Mouse (Mus musculus): Measurements from ENCODE around the gene Bpifc. TPM values are rescaled to one million over a fixed set of nuclear protein-coding genes. Genes with fewer than 3 reads are reported as not detected.

The Bpifc gene
- polyA plus RNA-seq, 1 experiment: not detected

- H3K79me2 ChIP-seq (ENCODE audit: control insufficient read depth, insufficient read depth): peaks cover 35% of the 10 kb centered on the region
- TF ChIP-seq MAX (IDR thresholded peaks at IDR 0.05; ENCODE audit: low read depth) (no peak), E2F4 (IDR thresholded peaks at IDR 0.05; ENCODE audit: insufficient read depth) (no peak), TCF3 (IDR thresholded peaks at IDR 0.05; ENCODE audit: insufficient read length, low read depth) (no peak), CEBPB (IDR thresholded peaks at IDR 0.05; ENCODE audit: insufficient read depth, poor library complexity, severe bottlenecking) (no peak), POLR2A (IDR thresholded peaks at IDR 0.05; ENCODE audit: insufficient read length, low read depth) (no peak), REST (IDR thresholded peaks at IDR 0.05; ENCODE audit: insufficient read depth, insufficient read length) (no peak), TCF12 (IDR thresholded peaks at IDR 0.05; ENCODE audit: insufficient read depth, poor library complexity, severe bottlenecking) (no peak), SRF (IDR thresholded peaks at IDR 0.05; ENCODE audit: control insufficient read depth, insufficient read length, low read depth) (no peak), POLR2AphosphoS2 (IDR thresholded peaks at IDR 0.05; ENCODE audit: insufficient read length, low read depth) (no peak), MYOG (IDR thresholded peaks at IDR 0.05; ENCODE audit: control insufficient read depth in 1 of 3, insufficient read depth in 1 of 3, insufficient read length in 2 of 3, low read depth in 2 of 3) (no peak), USF1 (IDR thresholded peaks at IDR 0.05; ENCODE audit: low read depth) (no peak), MYOD1 (IDR thresholded peaks at IDR 0.05; ENCODE audit: control insufficient read depth in 1 of 3, insufficient read length in 2 of 3, low read depth in 2 of 3) (no peak)
- H3K27me3 ChIP-seq (ENCODE audit: control insufficient read depth, insufficient read depth, insufficient read length): no peaks in the 10 kb centered on the region
- no peak overlapping the region for H3ac ChIP-seq (ENCODE audit: control insufficient read depth, insufficient read length)
- H3K4me2 ChIP-seq (ENCODE audit: low read depth): no peak overlapping the region
- H3K36me3 ChIP-seq (ENCODE audit: control insufficient read depth, insufficient read depth): peaks cover 22% of the 10 kb centered on the region
- H3K4me3 ChIP-seq: no peak overlapping the region
Measured at GRCm38 (mm10) chr10:85954429-85954828, 57.3 kb downstream of the Bpifc start.

- no peak overlapping the region for H3ac ChIP-seq (ENCODE audit: control insufficient read depth, insufficient read length)
- H3K79me2 ChIP-seq (ENCODE audit: control insufficient read depth, insufficient read depth): peaks cover 35% of the 10 kb centered on the region
- H3K4me2 ChIP-seq (ENCODE audit: low read depth): no peak overlapping the region
- H3K27me3 ChIP-seq (ENCODE audit: control insufficient read depth, insufficient read depth, insufficient read length): no peaks in the 10 kb centered on the region
- no peak overlapping the region for H3K4me3 ChIP-seq
- TF ChIP-seq POLR2A (IDR thresholded peaks at IDR 0.05; ENCODE audit: insufficient read length, low read depth) (no peak), SRF (IDR thresholded peaks at IDR 0.05; ENCODE audit: control insufficient read depth, insufficient read length, low read depth) (no peak), USF1 (IDR thresholded peaks at IDR 0.05; ENCODE audit: low read depth) (no peak), TCF12 (IDR thresholded peaks at IDR 0.05; ENCODE audit: insufficient read depth, poor library complexity, severe bottlenecking) (no peak), POLR2AphosphoS2 (IDR thresholded peaks at IDR 0.05; ENCODE audit: insufficient read length, low read depth) (no peak), TCF3 (IDR thresholded peaks at IDR 0.05; ENCODE audit: insufficient read length, low read depth) (no peak)
- H3K36me3 ChIP-seq (ENCODE audit: control insufficient read depth, insufficient read depth): peaks cover 32% of the 10 kb centered on the region
Measured at GRCm38 (mm10) chr10:85953401-85953800, 58.3 kb downstream of the Bpifc start.

- no peak overlapping the region for H3K4me2 ChIP-seq (ENCODE audit: low read depth)
- peaks cover 45% of the 10 kb centered on the region for H3K36me3 ChIP-seq (ENCODE audit: control insufficient read depth, insufficient read depth)
- no peak overlapping the region for H3ac ChIP-seq (ENCODE audit: control insufficient read depth, insufficient read length)
- H3K4me3 ChIP-seq: no peak overlapping the region
- no peaks in the 10 kb centered on the region for H3K27me3 ChIP-seq (ENCODE audit: control insufficient read depth, insufficient read depth, insufficient read length)
- TF ChIP-seq POLR2AphosphoS2 (IDR thresholded peaks at IDR 0.05; ENCODE audit: insufficient read length, low read depth) (no peak), POLR2A (IDR thresholded peaks at IDR 0.05; ENCODE audit: insufficient read length, low read depth) (no peak), TCF12 (IDR thresholded peaks at IDR 0.05; ENCODE audit: insufficient read depth, poor library complexity, severe bottlenecking) (no peak), MYOD1 (IDR thresholded peaks at IDR 0.05; ENCODE audit: control insufficient read depth in 1 of 3, insufficient read length in 2 of 3, low read depth in 2 of 3) (no peak), MAX (IDR thresholded peaks at IDR 0.05; ENCODE audit: low read depth) (no peak), E2F4 (IDR thresholded peaks at IDR 0.05; ENCODE audit: insufficient read depth) (no peak), USF1 (IDR thresholded peaks at IDR 0.05; ENCODE audit: low read depth) (no peak), CEBPB (IDR thresholded peaks at IDR 0.05; ENCODE audit: insufficient read depth, poor library complexity, severe bottlenecking) (no peak), REST (IDR thresholded peaks at IDR 0.05; ENCODE audit: insufficient read depth, insufficient read length) (no peak), SRF (IDR thresholded peaks at IDR 0.05; ENCODE audit: control insufficient read depth, insufficient read length, low read depth) (no peak), MYOG (IDR thresholded peaks at IDR 0.05; ENCODE audit: control insufficient read depth in 1 of 3, insufficient read depth in 1 of 3, insufficient read length in 2 of 3, low read depth in 2 of 3) (no peak), TCF3 (IDR thresholded peaks at IDR 0.05; ENCODE audit: insufficient read length, low read depth) (no peak)
- peaks cover 29% of the 10 kb centered on the region for H3K79me2 ChIP-seq (ENCODE audit: control insufficient read depth, insufficient read depth)
Measured at GRCm38 (mm10) chr10:85951765-85952443, 59.8 kb downstream of the Bpifc start.

- H3ac ChIP-seq (ENCODE audit: control insufficient read depth, insufficient read length): no peak overlapping the region
- no peak overlapping the region for H3K4me3 ChIP-seq
- TF ChIP-seq TCF12 (IDR thresholded peaks at IDR 0.05; ENCODE audit: insufficient read depth, poor library complexity, severe bottlenecking) (no peak), USF1 (IDR thresholded peaks at IDR 0.05; ENCODE audit: low read depth) (no peak), TCF3 (IDR thresholded peaks at IDR 0.05; ENCODE audit: insufficient read length, low read depth) (no peak), POLR2AphosphoS2 (IDR thresholded peaks at IDR 0.05; ENCODE audit: insufficient read length, low read depth) (no peak), REST (IDR thresholded peaks at IDR 0.05; ENCODE audit: insufficient read depth, insufficient read length) (no peak), MAX (IDR thresholded peaks at IDR 0.05; ENCODE audit: low read depth) (no peak), POLR2A (IDR thresholded peaks at IDR 0.05; ENCODE audit: insufficient read length, low read depth) (no peak), CEBPB (IDR thresholded peaks at IDR 0.05; ENCODE audit: insufficient read depth, poor library complexity, severe bottlenecking) (no peak), MYOG (IDR thresholded peaks at IDR 0.05; ENCODE audit: control insufficient read depth in 1 of 3, insufficient read depth in 1 of 3, insufficient read length in 2 of 3, low read depth in 2 of 3) (no peak), E2F4 (IDR thresholded peaks at IDR 0.05; ENCODE audit: insufficient read depth) (no peak), MYOD1 (IDR thresholded peaks at IDR 0.05; ENCODE audit: control insufficient read depth in 1 of 3, insufficient read length in 2 of 3, low read depth in 2 of 3) (no peak), SRF (IDR thresholded peaks at IDR 0.05; ENCODE audit: control insufficient read depth, insufficient read length, low read depth) (no peak)
- no peaks in the 10 kb centered on the region for H3K27me3 ChIP-seq (ENCODE audit: control insufficient read depth, insufficient read depth, insufficient read length)
- no peaks in the 10 kb centered on the region for H3K79me2 ChIP-seq (ENCODE audit: control insufficient read depth, insufficient read depth)
- H3K36me3 ChIP-seq (ENCODE audit: control insufficient read depth, insufficient read depth): peaks cover 76% of the 10 kb centered on the region
- H3K4me2 ChIP-seq (ENCODE audit: low read depth): no peak overlapping the region
Measured at GRCm38 (mm10) chr10:85948483-85949196, 63.1 kb downstream of the Bpifc start.
